Mouse (Mus musculus): ENCODE measurements at regions not wholly inside any gene's neighbourhood (a gene's known extent, or its start where the extent isn't known, plus 50 kb on each side); places are given as distances from the start of the nearest gene placed in this dataset.

DNA sequence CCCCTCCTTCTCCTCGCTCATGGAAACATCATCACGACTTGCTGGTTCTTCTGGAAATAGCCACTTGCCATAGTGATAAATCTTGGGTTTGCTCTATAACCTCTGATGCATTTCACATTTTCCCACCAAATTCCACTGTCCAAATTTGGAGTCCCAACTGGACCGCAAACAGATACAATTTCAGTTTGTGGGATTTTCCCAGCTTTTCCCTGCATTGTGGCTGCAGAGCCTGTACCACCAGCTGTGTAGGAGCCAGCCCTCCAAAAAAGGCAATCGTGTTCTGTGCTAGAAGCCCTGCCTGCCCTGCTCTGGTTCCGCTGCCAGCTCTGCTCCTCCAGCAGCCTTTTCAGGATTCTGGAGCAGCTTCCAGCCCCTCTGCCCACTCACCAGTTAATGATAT lies 291.4 kb downstream of the Gsdmc2 start:
- no peak for TF ChIP-seq CTCF (IDR thresholded peaks at IDR 0.05; ENCODE audit: low read depth)
- TF ChIP-seq EP300 (IDR thresholded peaks at IDR 0.05; ENCODE audit: low read depth): no peak
